Mouse (Mus musculus) lung, adult 2 months (tissue): ENCODE data around the gene Trim9.

Experiments
- CTCF ChIP-seq: fragments of 200-500 bp; IDR thresholded peaks from 2 replicates; pipeline ENCODE4 v1.5.1; 2011; ENCODE audit warnings: mild to moderate bottlenecking, low read length, control low read depth; ENCODE audit not compliant: insufficient read depth
- POLR2A ChIP-seq: fragments of 200-500 bp; IDR thresholded peaks from 2 replicates; pipeline ENCODE4 v1.6.1; 2011; ENCODE audit warnings: low read depth, mild to moderate bottlenecking, control low read depth, low read length, borderline replicate concordance; ENCODE audit errors: extremely low read depth

- TF ChIP-seq CTCF = no peak
- TF ChIP-seq POLR2A = no peak
Measured at GRCm38 (mm10) chr12:70363016-70363415, 15.6 kb upstream of the Trim9 start.
